Mouse (Mus musculus) telencephalon, adult 2 months (tissue): ENCODE data around the gene Ntpcr.

Experiments used
- DNase-seq: peaks from one replicate; pipeline ENCODE4 v3.0.0-alpha.2; 2011; ENCODE audit warnings: low read depth, low spot score

Ntpcr gene

GRCm38 (mm10) chr8:125729746-125730145 is at the start of gene Ntpcr:
Gene Ntpcr (plus strand): TSS chr8:125729963.
- no peak for DNase-seq

DNA sequence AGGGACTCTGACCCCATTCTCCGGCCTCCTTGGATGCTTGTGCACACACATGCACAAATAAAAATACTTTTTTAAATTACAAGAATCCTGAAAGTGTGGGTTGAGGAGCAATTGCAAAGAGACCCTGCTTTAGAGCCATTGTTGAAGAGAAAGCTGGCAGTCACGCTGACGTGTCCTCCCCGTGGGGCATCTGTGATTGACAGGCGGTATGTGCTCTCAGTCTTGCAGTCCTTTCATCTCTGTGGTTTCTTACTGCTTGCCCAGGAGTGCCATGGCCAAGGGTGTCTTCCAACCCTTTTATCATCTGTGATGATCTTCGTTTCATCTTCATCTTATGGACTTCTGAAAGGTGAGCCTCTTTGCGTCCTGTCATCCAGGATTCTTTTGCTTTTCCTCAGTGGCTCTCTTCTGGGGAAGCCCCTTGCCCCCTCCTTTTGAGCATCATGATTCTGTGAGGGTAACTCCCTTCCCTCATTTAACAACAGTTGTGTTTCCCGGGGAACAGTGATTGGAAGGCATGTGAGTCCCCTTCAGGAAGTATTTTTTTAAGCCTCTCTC is 48.8 kb upstream of the Ntpcr start:
- DNase-seq = no peak

DNA sequence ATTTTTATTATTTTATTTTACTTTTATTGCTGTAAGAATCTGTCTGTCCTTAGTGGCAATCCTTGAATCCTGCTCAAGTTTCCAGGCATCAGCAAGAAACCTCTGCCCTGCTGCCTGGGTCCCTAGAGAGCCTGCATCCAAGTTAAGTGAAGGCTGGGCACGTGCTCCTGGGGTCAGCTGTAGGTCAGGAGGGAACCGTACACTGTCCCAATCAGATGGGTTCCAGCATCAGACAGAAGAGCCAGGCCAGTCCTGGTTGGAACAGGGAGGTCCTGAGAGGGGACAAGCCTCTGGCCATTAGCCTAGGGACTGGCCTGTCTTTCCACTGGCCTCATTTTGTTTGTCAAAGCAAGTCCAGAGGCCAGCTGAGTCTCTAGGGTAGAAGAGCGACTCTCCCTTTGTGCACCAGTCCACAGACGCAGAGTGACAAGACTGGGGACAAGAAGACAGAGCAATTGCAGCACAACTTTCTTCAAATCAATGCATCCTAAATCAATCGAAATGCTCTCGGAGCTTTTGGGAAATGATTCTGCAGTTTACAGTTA is 44.5 kb upstream of the Ntpcr start:
- DNase-seq = no peak

DNA sequence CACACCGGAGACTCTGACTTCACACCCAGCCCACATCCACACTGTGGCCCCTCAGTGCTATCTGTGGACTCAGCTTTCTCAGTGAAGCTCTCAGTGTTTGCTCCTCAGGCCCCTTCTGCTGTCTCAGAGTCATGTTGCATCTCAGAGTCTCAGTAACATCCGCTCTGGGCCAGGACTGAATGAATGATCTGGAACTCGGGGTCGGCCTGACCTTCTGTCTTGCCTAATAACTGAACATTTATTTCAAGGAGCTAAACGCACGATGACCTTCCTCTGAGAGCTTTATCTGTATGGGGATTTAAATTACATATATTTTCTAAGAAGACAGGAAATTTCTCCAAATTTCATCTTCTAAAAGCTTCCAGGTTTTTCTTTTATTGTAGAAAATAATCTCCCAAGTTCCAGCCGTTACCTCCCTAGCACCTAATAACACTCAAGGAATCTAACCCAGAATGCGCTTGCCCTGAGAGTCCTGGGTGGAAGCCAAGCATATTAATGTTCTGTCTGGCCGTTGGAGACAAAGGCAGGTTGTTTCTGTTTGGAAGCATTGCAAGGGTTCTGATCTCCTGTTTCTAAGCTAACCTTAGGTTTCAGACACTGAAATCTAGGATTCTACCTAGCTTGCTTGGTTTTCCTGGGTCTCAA is 43.4 kb upstream of the Ntpcr start:
- DNase-seq = no peak

DNA sequence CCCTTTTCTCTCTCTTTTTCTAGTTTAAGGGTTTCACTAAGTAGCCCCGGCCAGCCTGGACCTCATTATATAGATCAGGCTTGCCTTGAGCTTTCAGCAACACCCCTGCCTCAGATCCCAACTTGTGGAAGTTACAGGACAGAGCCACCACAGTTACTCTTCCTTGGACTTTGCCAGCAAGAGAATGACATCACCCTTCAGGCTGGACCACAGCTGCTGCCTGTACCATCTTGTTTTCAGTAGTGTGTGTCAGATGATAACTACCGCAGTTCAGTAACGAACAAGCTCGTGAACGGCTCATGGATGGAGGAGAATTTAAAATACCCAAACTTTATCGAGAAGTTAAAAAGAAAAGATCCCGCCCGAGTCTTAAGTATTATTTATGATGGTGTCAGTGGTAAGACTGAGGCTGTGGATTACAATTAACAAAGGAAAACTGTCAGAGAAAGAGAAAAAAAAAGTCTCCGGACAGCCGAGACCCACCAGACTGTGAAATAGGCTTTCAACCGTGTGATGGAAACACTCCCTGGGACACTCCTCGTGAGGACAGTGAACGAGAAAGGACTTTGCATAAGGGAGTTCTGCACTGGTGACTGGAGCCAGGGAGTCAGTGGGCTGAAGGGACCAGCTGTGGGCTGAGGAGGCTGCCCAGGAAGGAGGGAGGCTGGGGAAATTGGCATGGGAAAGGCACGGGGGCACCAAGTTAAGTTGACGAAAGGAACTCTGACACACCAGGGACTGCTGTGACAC is 39.4 kb upstream of the Ntpcr start:
- no peak for DNase-seq

DNA sequence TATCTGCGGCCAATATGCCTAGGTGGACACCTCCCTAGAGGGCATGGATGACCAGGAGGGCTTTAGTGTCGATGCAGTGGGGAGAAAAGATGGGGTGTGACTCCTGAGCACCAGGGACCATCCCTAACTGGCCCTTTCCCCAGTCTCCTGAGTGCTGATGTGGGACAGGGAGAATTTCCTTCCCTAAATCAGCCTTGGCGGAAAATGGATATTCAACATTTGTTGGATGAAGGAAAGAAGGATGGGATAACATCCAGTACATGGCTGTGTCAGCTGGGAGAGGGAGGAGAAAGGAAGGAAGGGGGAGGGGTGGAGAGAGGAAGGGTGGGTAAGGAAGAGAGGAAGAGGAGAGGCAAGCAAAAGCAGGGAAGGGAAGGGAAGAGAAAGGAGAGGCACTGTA is 38.8 kb upstream of the Ntpcr start:
- DNase-seq = no peak

DNA sequence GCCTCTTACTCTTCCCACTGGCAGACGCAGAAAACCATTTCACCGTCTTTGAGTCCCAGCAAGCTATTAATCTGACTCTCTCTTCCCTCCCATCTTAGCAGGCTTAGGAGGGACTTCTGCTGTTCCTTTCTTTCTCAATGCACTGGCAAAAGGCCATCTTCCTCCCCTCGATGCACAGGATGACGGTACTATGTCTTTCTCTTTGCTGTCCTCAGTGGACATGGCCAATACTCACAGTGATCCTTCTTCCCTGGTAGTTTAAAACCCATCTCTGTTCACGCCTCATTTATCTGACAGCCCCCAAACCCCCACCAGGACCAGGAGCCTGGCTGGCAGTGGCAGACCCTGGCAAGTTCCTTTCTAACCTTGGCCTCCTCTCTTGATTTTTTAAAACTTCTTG is 37.3 kb upstream of the Ntpcr start:
- DNase-seq = no peak

GRCm38 (mm10) chr8:125693197-125693596 is 36.6 kb upstream of the Ntpcr start:
- no peak for DNase-seq

GRCm38 (mm10) chr8:125695951-125696350 is 33.8 kb upstream of the Ntpcr start:
- no peak for DNase-seq

DNA sequence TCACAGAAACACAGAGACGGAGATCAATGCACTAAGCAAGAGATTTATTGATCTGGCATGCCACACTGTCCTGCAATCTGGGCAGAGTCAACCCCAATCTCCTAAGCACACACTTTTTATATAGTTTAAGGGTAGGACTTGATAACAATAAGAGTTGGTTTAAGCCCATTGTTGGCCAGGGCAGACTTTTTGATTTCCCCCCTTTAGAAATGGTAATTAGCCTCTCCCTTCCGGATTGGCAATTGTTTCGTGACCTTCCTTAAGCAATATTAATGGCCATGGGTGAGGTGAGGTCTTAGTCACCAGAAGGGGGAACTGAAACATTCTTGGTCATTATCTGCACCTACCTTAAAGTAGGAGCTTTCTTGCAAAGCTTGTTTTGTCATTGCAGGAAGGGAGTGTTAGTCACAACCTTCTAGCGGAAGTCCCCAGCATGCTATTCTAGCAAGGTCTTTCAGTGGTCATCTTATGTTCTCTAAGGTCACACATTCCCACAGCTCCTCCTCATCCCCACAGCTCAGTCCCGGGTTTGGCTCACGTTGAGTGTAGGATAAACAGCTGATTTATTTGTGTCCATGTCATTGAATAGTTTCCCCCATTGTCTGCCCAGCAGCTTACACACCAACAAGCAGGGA is 30.3 kb upstream of the Ntpcr start:
- DNase-seq = no peak

DNA sequence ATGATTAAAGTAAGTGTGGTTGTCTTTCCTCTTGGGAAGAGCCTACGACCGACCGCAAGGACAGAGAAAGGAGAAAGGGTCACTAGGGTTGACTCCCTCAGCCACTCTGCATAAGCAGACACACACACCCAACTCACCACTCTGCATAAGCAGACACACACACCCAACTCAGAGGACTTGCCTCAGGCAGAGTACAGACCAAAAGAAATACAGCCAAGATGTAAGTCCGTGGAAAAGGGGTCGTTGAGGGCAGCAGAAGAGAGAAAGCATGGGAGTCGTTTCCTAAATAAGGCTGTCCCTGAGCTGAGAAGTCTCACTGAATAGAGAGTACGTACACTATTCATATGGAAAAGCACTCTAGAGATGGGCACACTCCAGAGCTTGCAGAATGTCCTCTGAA is 29.4 kb upstream of the Ntpcr start:
- DNase-seq = no peak

- DNase-seq = no peak
Observed at GRCm38 (mm10) chr8:125702868-125703473, 26.8 kb upstream of the Ntpcr start.

DNA sequence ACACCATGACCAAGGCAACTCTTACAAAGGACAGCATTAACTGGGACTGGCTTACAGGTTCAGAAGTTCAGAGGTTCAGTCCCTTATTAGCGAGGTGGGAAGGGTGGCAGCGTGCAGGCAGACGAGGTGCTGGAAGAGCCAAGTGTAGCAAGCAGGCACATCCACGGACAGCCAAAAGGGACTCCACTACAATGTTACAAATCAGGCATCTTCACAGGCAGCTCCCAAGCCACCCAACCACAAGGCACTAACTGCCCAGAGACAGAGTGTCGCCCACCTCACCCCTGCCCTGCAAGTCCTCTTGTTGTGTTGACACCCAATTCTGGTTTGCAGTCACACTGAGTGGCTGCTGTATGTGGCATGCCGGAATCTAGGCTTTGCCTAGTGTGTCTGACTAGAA is 25.3 kb upstream of the Ntpcr start:
- no peak for DNase-seq

DNA sequence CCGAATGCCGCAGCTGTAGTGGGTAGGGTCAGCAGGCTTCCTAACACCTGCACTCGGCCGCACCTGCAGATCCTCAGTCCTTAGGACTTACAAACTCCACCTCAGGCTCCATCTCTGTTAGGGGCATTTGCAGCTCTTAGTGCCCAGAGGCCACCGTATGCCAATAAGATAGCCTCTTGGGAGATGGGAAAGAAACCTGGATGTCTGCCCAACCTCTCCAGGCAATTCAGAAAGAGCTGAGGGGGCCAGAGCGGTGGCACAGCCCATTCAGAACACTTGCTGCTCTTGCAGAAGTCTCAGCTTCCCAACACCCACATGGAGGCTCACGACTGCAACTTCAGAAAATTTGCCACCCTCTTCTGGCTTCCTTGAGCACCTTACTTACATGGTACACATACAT is 23.9 kb upstream of the Ntpcr start:
- no peak for DNase-seq

DNA sequence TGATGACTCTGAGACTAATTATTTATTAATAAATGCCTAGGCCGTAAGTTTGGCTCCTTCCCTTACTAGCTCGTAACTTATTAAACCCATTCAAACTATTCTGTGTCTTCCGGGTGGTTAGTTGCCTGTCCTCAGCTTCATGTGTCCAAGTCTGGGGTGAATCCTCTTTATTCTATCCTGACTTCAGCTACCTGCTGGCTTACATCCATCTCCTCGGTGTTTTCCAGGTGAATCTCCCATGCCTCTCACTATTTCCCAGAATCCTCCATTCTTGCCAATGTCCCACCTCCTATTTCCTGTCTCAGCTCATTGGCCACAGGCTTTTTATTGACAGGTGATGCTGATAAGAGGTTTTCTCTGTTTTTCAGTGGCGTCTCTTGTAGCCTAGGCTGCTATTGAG is 20.6 kb upstream of the Ntpcr start:
- no peak for DNase-seq

GRCm38 (mm10) chr8:125711514-125711913 is 18.2 kb upstream of the Ntpcr start:
- no peak for DNase-seq

DNA sequence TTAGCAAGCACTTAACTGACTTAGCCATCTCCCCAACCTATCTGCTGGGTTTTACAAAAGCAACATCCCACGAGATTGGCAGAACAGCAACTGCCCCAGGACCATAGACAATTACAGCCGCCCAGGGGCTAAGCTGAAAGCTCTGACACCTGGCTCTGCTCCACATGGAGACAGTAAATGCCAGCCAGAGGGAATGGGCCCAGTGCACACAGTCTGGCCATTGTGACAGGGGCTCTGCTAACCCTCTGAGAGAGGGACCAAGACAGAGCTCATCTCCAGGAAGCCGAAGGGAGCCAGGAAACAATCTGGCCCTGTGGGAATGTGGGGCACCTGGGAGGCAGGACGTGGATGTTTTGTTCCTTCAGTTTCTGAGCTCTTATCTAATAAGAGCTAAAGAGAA is 13.6 kb upstream of the Ntpcr start:
- no peak for DNase-seq

GRCm38 (mm10) chr8:125716613-125717012 is 13.2 kb upstream of the Ntpcr start:
- no peak for DNase-seq

DNA sequence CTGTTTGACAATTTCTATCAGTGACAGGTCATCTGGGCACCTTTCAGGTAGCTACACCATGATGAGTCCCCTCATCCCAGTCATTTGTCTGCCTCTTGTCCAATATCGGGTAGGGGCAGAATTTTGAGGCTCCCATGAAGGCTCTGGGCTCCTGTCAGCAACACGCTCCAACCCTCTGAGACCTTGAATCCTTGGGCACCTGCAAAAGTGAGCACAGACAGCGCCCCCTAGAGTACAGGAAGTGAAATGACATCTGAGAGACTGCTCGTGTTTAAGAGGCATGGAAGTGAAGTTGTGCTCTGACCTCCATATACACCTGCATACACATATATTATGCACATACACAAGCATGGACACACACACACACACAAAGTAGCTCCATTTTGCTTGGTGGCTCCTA is 10.8 kb upstream of the Ntpcr start:
- no peak for DNase-seq

- no peak for DNase-seq
Observed at GRCm38 (mm10) chr8:125722675-125723074, 7.1 kb upstream of the Ntpcr start.

- DNase-seq = no peak
Observed at GRCm38 (mm10) chr8:125723437-125723836, 6.3 kb upstream of the Ntpcr start.
